Mouse (Mus musculus): Measurements from ENCODE around the gene Atg10.

Atg10 gene

DNA sequence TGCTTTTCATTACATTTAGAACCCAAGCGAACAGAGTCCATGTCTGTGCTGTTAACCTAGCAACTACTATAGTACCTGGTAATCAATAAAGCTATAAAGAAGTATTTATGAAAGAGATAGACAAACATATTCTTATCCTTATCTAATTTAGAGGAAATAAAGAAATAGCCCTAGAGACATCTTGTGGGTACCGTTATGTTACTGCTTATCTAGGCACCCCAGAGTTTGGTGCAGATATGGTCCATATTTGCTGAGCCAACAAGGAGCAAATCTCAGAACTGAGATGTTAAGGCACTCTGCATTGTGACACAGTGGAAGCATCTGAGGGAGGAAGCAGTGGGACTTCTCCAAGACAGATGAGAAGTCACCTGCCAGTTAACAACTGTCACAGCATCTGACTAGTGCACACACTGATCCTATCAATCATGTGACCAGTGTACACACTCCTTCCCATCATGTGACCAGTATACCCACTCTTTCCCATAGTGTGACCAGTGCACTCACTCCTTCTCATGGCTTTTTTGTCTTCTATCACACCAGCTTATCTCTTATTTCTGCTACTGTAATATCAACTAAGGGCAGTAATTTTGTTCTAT, 228.6 kb downstream of the Atg10 start:
- no peak for DNase-seq

GRCm38 (mm10) chr13:90993602-90994001, 230.2 kb downstream of the Atg10 start:
- DNase-seq = peak; percentile 17 to 19

GRCm38 (mm10) chr13:90992948-90993347, 230.8 kb downstream of the Atg10 start:
- no peak for DNase-seq

GRCm38 (mm10) chr13:90988226-90988625, 235.5 kb downstream of the Atg10 start:
- DNase-seq = no peak

GRCm38 (mm10) chr13:90985417-90985816, 238.4 kb downstream of the Atg10 start:
- no peak for DNase-seq

GRCm38 (mm10) chr13:90984073-90984472, 239.7 kb downstream of the Atg10 start:
- DNase-seq = no peak

- no peak for DNase-seq
Observed at GRCm38 (mm10) chr13:90981798-90982197, 242.0 kb downstream of the Atg10 start.

DNA sequence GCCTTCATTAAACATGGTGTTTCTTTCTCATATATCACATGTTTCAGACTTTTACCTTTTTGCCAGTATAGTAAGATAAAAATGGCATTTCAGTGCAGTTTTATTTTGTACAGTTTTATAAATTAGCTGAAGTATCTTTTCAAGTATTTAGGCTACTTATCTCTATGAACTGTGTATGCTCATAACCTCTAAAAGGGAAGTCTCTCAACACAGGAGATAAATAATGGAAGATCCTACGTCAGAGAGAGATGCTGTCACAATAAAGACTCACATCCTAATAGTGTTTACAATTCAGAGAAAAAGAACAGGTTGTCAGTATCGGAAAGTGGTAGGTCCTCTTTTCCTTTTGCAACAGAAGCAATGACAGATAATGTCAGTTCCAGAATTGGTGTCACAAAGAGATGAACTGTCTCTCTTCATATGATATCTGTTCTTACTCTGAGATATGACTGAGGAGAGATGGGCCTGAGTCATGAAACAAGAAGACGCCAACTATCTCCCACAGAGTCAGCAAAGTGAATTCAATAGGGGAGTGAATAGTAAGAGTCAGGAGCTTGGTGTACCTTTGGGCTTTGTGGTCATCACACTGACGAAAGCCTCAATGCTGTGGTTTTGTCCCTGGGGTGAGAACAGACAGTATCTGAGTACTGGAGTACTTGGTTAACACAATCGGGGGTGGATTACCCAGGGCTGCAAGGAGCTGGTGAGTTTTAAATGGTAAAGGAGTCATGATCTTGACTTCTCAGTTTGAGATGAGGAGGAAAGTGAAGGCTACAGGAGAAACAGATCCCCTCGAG, 242.7 kb downstream of the Atg10 start:
- no peak for DNase-seq

DNA sequence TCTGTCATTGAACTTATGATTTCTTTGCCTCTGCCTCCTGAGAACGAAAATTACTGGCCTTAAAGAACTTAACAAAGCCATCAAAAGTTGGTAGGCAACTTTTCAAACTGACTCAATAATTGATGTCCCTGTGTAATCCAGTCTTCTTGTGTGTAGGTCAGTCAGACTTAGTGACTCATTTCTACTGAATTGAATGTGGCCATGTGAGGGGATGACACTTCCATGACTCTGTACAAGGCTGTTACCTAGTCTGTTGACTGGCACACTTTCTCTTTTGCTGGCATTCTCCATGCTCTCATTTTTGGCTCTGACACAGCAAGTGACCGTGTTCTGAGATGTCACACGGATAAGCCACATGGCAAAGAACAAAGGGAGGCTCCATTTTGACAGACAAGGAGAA, 246.7 kb downstream of the Atg10 start:
- DNase-seq = peak in 1 of 2 experiments; percentile 8

- no peak for DNase-seq
Observed at GRCm38 (mm10) chr13:90973409-90973808, 250.4 kb downstream of the Atg10 start.

GRCm38 (mm10) chr13:90970259-90971017, 253.3 kb downstream of the Atg10 start:
- no peak for DNase-seq

DNA sequence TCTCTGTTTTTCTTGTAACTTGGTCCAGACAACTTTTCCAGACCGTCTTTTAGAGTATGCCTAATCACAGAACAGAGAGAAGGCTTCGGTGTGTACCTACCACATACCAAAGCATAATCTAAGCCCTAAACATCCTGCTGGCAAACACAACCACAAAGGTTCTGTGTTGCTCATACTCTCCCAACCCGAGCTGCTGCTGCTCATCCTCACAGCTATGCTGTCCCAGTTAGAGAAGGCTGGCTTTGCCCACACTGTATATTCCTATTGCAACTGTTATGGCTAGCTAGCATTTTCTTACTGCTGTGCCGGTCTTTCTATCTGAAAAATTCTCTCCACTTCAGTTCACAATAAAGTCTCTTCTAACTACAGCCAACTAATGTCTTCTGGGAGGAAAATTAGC, 254.8 kb downstream of the Atg10 start:
- no peak for DNase-seq

DNA sequence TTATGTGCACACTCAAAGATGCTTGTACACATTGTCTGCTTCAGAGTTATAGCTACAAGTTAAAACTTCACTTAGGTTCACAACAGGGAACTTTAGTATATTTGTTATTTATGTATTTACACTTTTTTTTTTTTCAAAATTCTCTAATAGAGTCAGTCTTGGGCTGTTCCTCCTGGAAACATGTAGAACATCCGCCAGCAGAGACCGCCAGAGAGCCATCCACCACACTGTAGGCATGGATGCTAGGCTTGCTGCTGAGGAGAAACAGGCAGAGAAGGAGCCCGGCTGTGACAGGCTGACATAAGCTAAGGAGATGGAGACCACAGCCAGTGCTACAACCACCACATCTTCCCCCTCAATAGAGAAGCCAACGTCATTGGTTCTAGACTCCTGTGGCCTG, 256.3 kb downstream of the Atg10 start:
- DNase-seq = peak; percentile 88 to 93

GRCm38 (mm10) chr13:90965996-90966395, 257.8 kb downstream of the Atg10 start:
- DNase-seq = no peak

GRCm38 (mm10) chr13:90964511-90964910, 259.3 kb downstream of the Atg10 start:
- no peak for DNase-seq

DNA sequence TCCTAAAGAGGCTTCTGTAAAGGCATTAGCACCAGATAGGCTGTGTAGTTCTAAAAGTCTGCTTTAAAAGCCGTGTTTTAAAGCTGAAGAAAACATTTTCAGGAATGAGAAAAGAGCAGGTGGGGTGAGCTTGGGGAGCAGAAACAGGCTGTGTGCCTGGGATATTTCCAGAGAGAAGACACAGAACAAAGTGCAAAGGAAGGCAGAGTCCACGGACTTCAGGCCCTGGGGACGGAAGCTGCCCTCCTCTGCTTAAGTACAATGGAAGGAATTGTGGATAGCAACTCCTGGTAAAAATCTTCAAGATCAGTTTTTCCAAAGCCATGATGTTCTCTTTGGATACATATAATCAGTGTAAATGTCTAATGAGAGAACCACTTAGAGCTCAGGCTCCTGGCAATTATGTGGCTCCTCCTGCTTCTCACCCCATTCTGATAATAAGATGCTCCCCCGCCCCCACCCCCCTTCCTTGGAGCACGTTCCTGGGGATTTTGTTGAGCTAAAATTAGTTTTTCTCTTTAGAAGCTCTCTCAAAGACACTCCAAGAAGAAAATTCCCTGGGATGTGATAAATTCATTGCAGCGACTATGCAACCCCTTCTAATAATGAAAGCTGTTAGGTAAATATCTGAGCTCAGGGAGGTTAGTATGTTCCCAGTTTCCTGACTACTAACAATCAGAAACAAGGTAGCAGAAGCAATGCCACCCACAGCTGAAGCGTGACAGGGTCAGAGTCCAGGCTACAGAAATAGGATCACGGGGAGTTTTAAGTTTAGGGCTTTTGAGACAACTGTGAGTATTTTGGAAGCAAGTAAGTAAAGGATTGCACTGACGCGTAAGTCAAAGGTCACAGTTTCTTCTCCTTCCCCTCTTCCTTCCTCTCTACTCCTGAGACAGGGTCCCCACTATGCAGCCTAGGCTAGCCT, 260.7 kb downstream of the Atg10 start:
- no peak for DNase-seq

- no peak for DNase-seq
Observed at GRCm38 (mm10) chr13:90960591-90960990, 263.2 kb downstream of the Atg10 start.

DNA sequence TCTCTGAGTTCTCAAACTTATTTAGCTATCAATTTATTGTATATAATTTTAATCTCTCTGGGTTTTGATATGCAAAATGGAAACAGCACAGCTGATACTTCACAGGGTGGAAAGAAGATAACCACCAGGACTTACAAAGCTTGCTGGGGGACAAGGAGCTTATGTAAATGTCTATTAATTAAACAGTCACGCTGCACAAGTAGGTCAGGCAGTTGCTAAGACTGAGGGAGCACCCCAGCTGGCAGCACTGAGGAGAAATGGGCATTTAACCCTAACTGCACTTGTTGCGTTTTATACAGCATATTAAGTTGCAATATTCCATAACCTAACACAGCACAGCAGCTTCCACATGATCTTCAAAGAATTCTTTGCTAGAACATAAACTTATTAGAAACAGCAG, 264.9 kb downstream of the Atg10 start:
- DNase-seq = no peak

DNA sequence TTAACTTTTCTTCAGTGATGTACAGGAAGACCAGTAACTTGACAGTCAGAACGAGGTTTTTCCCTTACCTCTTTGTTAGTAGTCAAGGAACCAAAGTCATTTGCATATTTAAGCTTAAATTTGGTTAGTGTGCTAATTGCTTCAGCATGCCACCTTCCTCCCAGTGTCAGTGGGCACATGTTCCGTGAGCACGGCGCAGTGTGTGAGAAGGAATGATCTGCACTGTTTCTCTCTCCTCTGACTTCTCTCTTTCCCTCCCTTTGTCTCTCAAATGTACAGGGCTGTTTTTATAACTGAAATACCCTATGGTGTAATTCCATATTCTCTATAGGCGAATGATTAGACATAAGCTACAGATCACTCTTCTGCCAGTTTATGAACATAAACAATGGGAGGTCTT, 284.2 kb downstream of the Atg10 start:
- DNase-seq = no peak

DNA sequence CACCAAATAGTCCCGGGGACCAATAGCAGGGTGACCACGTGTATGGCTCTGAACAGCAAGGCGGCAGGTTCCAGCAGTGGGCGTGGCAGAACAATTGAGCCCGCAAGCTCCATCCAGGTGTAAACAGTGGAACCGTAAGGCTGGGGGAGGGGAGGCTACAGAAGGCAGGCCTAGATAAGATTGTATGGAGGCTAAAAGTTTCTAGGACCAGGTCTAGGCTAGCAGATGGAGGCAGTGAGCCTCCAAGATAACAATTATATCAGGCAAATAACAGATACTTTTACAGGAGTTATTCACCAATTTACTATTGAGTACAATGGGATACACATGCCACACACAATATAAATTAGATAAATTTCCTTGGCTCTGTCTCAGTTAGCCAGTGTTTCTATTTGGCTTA, 284.6 kb downstream of the Atg10 start:
- DNase-seq = no peak

DNA sequence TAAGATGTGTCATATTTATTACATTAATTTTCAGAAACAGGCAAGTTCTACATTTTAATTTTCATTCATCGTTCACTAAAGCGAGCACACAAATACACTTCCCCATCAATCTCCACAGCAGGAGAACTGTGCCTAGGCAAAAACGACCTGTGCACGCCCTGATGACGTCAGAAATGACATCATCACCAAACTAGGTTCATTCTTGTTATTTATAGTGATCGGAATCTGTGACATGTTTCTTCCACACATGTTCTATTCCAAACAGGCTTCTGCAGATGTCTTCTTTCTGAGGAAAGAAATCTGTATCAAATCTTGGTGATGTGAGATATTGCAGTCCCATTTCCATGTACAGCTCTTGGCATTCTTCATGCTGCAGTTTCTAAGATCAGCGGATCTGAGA, 287.9 kb downstream of the Atg10 start:
- DNase-seq = no peak

- DNase-seq = no peak
Observed at GRCm38 (mm10) chr13:90933256-90933655, 290.5 kb downstream of the Atg10 start.

GRCm38 (mm10) chr13:90929847-90930246, 293.9 kb downstream of the Atg10 start:
- DNase-seq = peak; percentile 80 to 87
